Mouse (Mus musculus) CH12.LX (cell line): ENCODE results near the gene Mrps12. TPM values are rescaled to one million over a fixed set of nuclear protein-coding genes. Genes with fewer than 3 reads are reported as not detected.

Experiments used
- DNase-seq: peaks from one replicate; pipeline ENCODE4 v3.0.0-alpha.2; 2013; ENCODE audit errors: extremely low read depth
- H3K27ac ChIP-seq: 2 replicates; pipeline ENCODE4 v1.5.1; 2012; ENCODE audit warnings: low read depth, mild to moderate bottlenecking, control low read depth, moderate library complexity; ENCODE audit not compliant: insufficient read depth
- H3K27me3 ChIP-seq: replicated peaks from 2 replicates; pipeline ENCODE3; 2012; ENCODE audit warnings: inconsistent platforms
- H3K36me3 ChIP-seq, 2 experiments: replicated peaks in 1 of 2; 2 replicates each; pipeline versions ENCODE3 to v1.6.1; 2012; ENCODE audit warnings: inconsistent platforms in 1 of 2, low read length in 1 of 2, mild to moderate bottlenecking in 1 of 2, mixed read lengths in 1 of 2, moderate library complexity in 1 of 2; ENCODE audit not compliant: control insufficient read depth in 1 of 2, insufficient read depth in 1 of 2
- H3K4me1 ChIP-seq, 2 experiments: 2 replicates each; pipeline ENCODE4 v1.6.1; 2012; ENCODE audit warnings: inconsistent platforms in 1 of 2, moderate library complexity in 1 of 2; ENCODE audit not compliant: insufficient read depth in 2 of 2, control insufficient read depth in 1 of 2
- H3K4me2 ChIP-seq: 2 replicates; pipeline ENCODE4 v1.6.1; 2012; ENCODE audit warnings: low read depth, mild to moderate bottlenecking, control low read depth; ENCODE audit not compliant: poor library complexity, insufficient read depth, severe bottlenecking
- H3K4me3 ChIP-seq, 3 experiments: fragments of 150-350 bp in 1 of 3; sonication (generic) in 1 of 3; replicated peaks in 1 of 3; 2 replicates each; pipeline versions ENCODE3 to v1.5.1; 2011 to 2012; ENCODE audit warnings: low read depth in 2 of 3, low read length in 2 of 3, mild to moderate bottlenecking in 2 of 3, moderate library complexity in 2 of 3, control low read depth in 1 of 3, improper control_type of control experiment in 1 of 3, inconsistent platforms in 1 of 3, mixed read lengths in 1 of 3; ENCODE audit not compliant: poor library complexity in 1 of 3
- H3K79me2 ChIP-seq: replicated peaks from 2 replicates; pipeline ENCODE4 v1.6.1; 2012; ENCODE audit warnings: mild to moderate bottlenecking, moderate library complexity; ENCODE audit not compliant: control insufficient read depth, poor library complexity, insufficient read depth, severe bottlenecking; ENCODE audit errors: extremely low read depth
- H3K9ac ChIP-seq: 2 replicates; pipeline ENCODE4 v1.6.1; 2012; ENCODE audit warnings: low read depth, mild to moderate bottlenecking, control low read depth, moderate library complexity; ENCODE audit not compliant: insufficient read depth
- H3K9me3 ChIP-seq: replicated peaks from 2 replicates; pipeline ENCODE3; 2012; ENCODE audit warnings: low read length, inconsistent platforms, mixed read lengths
- BHLHE40 ChIP-seq: IDR thresholded peaks from 2 replicates; pipeline ENCODE4 v1.6.1; 2011; ENCODE audit warnings: mild to moderate bottlenecking, low read depth, low read length, improper control_type of control experiment
- CHD2 ChIP-seq: IDR thresholded peaks from 2 replicates; pipeline ENCODE4 v1.6.1; 2011; ENCODE audit warnings: low read length, improper control_type of control experiment
- ELF1 ChIP-seq: IDR thresholded peaks from 2 replicates; pipeline ENCODE4 v1.6.1; 2014; ENCODE audit warnings: low read depth, mild to moderate bottlenecking, inconsistent platforms, low read length, improper control_type of control experiment
- EP300 ChIP-seq: IDR thresholded peaks from 2 replicates; pipeline ENCODE4 v1.6.1; 2011; ENCODE audit warnings: low read length, improper control_type of control experiment
- ETS1 ChIP-seq: conservative IDR thresholded peaks from 2 replicates; pipeline ENCODE4 v1.6.1; 2012; ENCODE audit warnings: low read depth, mild to moderate bottlenecking, inconsistent platforms, low read length, improper control_type of control experiment, moderate library complexity
- GABPA ChIP-seq: IDR thresholded peaks from 2 replicates; pipeline ENCODE4 v1.6.1; 2012; ENCODE audit warnings: low read depth, low read length, improper control_type of control experiment, inconsistent platforms; ENCODE audit not compliant: insufficient replicate concordance
- HCFC1 ChIP-seq: IDR thresholded peaks from 2 replicates; pipeline ENCODE4 v1.6.1; 2012; ENCODE audit warnings: low read depth, mild to moderate bottlenecking, inconsistent platforms, low read length, improper control_type of control experiment
- IRF4 ChIP-seq: IDR thresholded peaks from 2 replicates; pipeline ENCODE4 v1.6.1; 2014; ENCODE audit warnings: low read depth, mild to moderate bottlenecking, inconsistent platforms, low read length, improper control_type of control experiment
- JUND ChIP-seq: conservative IDR thresholded peaks from 2 replicates; pipeline ENCODE4 v1.6.1; 2011; ENCODE audit warnings: low read depth, low read length, improper control_type of control experiment
- MAFK ChIP-seq: IDR thresholded peaks from 2 replicates; pipeline ENCODE4 v1.6.1; 2011; ENCODE audit warnings: low read length, improper control_type of control experiment; ENCODE audit not compliant: insufficient replicate concordance
- MAX ChIP-seq: IDR thresholded peaks from 2 replicates; pipeline ENCODE4 v1.6.1; 2011; ENCODE audit warnings: low read length, improper control_type of control experiment
- MAZ ChIP-seq: IDR thresholded peaks from 2 replicates; pipeline ENCODE4 v1.6.1; 2012; ENCODE audit warnings: low read depth, mild to moderate bottlenecking, inconsistent platforms, low read length, improper control_type of control experiment, moderate library complexity
- MXI1 ChIP-seq: IDR thresholded peaks from 2 replicates; pipeline ENCODE4 v1.6.1; 2011; ENCODE audit warnings: mild to moderate bottlenecking, low read depth, low read length, improper control_type of control experiment
- MYC ChIP-seq: IDR thresholded peaks from 2 replicates; pipeline ENCODE4 v1.6.1; 2011; ENCODE audit warnings: low read depth, mild to moderate bottlenecking, improper control_type of control experiment, low read length
- PAX5 ChIP-seq: IDR thresholded peaks from 2 replicates; pipeline ENCODE4 v1.6.1; 2012; ENCODE audit warnings: low read length, inconsistent platforms, mixed read lengths
- POLR2AphosphoS2 ChIP-seq: IDR thresholded peaks from 2 replicates; pipeline ENCODE4 v1.6.1; 2011; ENCODE audit warnings: low read depth, low read length, improper control_type of control experiment
- SIN3A ChIP-seq: IDR thresholded peaks from 2 replicates; pipeline ENCODE4 v1.6.1; 2012; ENCODE audit warnings: low read length, improper control_type of control experiment, inconsistent platforms
- SMC3 ChIP-seq: IDR thresholded peaks from 2 replicates; pipeline ENCODE4 v1.6.1; 2011; ENCODE audit warnings: low read depth, low read length, improper control_type of control experiment
- USF1 ChIP-seq: IDR thresholded peaks from 2 replicates; pipeline ENCODE4 v1.6.1; 2014; ENCODE audit warnings: low read depth, mild to moderate bottlenecking, inconsistent platforms, low read length, improper control_type of control experiment
- ZKSCAN1 ChIP-seq: IDR thresholded peaks from 2 replicates; pipeline ENCODE4 v1.6.1; 2012; ENCODE audit warnings: low read depth, inconsistent platforms, low read length, improper control_type of control experiment, borderline replicate concordance
- ZNF384 ChIP-seq: IDR thresholded peaks from 2 replicates; pipeline ENCODE4 v1.6.1; 2012; ENCODE audit warnings: low read depth, low read length, improper control_type of control experiment, inconsistent platforms
- dilution Hi-C: fragments of 300-500 bp; cut with MboI; formaldehyde crosslinking; loops from 2 replicates; pipeline ENCODE4 v1.14.3; 2020; ENCODE audit warnings: low sequenced_read_pairs; ENCODE audit not compliant: extremely low pct_unique_long_range_greater_than_20kb, extremely low pct_ligation_motif_present
- in situ Hi-C: fragments of 300-500 bp; cut with MboI; formaldehyde crosslinking; loops from 3 replicates; pipeline ENCODE4 v1.14.3; 2019; ENCODE audit warnings: low sequenced_read_pairs, low pct_ligation_motif_present, low pct_unique_long_range_greater_than_20kb, mixed read lengths
- polyA plus RNA-seq: library from polyadenylated mRNA; unstranded; fragments of >175 nt; gene quantifications from 2 replicates; pipeline ENCODE4 v1.2.1, GENCODE M21; 2012; ENCODE audit warnings: low read depth; ENCODE audit not compliant: insufficient read length
- total RNA-seq, 2 experiments: library from RNA; depleted of rRNA; stranded (reverse); fragments of 300-350 nt in 1 of 2; fragments of >200 nt in 1 of 2; gene quantifications; 2 replicates each; pipeline ENCODE4 v1.2.3; 2012 to 2014

The Mrps12 gene
- total and polyA plus RNA-seq, 3 experiments = 66.0 to 112 (median 91.6) TPM

GRCm38 (mm10) chr7:28769414-28769958 is 27.9 kb upstream of the Mrps12 start:
- no peak for DNase-seq
- no peak for TF ChIP-seq EP300
- TF ChIP-seq CHD2 = no peak
- no peak for TF ChIP-seq HCFC1
- no peak for TF ChIP-seq IRF4
- peak; percentile 39; the same call in 1 of the 2 replicates for TF ChIP-seq ZNF384
- TF ChIP-seq GABPA = no peak
- in situ Hi-C loops = no loop called here

GRCm38 (mm10) chr7:28767462-28767965 is 25.9 kb upstream of the Mrps12 start, which contains the start of gene Nfkbib:
Nfkbib (minus strand) TSS chr7:28767512.
- H3K79me2 ChIP-seq = peaks cover 34% of the 10 kb centered on the region
- peak within 1 kb of the TSS; percentile 81 to 88 (median 86) for H3K4me3 ChIP-seq
- peak within 1 kb of the TSS; percentile 83 for H3K4me2 ChIP-seq
- DNase-seq = no peak
- H3K27ac ChIP-seq = no peak within 1 kb of the TSS
- H3K4me1 ChIP-seq = peaks cover 14 to 40% of the 10 kb centered on the region in 2 experiments
- in situ Hi-C loops = no loop called here
- H3K27me3 ChIP-seq = no peaks in the 10 kb centered on the region
- H3K9me3 ChIP-seq = no peaks in the 10 kb centered on the region
- TF ChIP-seq SIN3A (no peak; the same call in 1 of the 2 replicates), MXI1 (peak; percentile 64), BHLHE40 (peak; percentile 53), CHD2 (0 out of 2 replicates have a peak, but pooled peaks have one; percentile 10)
- dilution Hi-C loops = no loop called here
- H3K36me3 ChIP-seq = peaks cover 7 to 38% of the 10 kb centered on the region in 2 experiments
- H3K9ac ChIP-seq = peak within 1 kb of the TSS; percentile 84

More at GRCm38 (mm10) chr7:28769414-28769958, 27.9 kb upstream of the Mrps12 start:
- no peak overlapping the region for H3K4me3 ChIP-seq
- H3K36me3 ChIP-seq = peaks cover 13 to 46% of the 10 kb centered on the region in 2 experiments
- no peak overlapping the region for H3K27ac ChIP-seq
- no peaks in the 10 kb centered on the region for H3K9me3 ChIP-seq
- H3K4me1 ChIP-seq = peaks cover 14 to 35% of the 10 kb centered on the region in 2 experiments
- no peak overlapping the region for H3K4me2 ChIP-seq
- H3K27me3 ChIP-seq = no peaks in the 10 kb centered on the region
- H3K9ac ChIP-seq = no peak overlapping the region
- H3K79me2 ChIP-seq = peaks cover 27% of the 10 kb centered on the region
- dilution Hi-C loops = no loop called here

DNA sequence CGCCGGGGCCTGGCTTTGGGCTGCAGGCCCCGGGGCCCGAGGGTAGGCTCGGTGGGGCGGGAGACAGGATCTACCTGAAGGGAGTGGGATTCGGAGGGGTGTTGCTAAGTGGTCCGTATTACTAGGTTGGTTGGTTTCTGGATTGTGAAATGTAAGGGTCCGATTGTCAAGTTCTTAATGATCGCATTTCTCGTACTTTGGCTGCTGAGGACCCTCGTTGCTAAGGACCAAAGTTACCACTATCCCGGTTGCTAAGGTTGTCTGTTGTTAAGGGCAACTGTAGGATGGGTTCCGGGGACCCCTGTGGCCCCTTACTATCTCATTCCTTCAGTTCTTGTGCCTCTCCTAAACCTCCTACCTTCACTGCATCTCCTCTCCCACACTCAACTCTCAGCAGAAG is 25.3 kb upstream of the Mrps12 start:
- H3K9me3 ChIP-seq = no peaks in the 10 kb centered on the region
- in situ Hi-C loops = no loop called here
- TF ChIP-seq POLR2AphosphoS2 (no peak), MAZ (no peak), HCFC1 (no peak), PAX5 (no peak), BHLHE40 (no peak), SMC3 (no peak), MYC (no peak), SIN3A (no peak), JUND (no peak), GABPA (no peak), USF1 (no peak), ELF1 (no peak), ZKSCAN1 (no peak), ETS1 (no peak), MAX (no peak), MAFK (no peak)
- TF ChIP-seq, all 38 proteins: peak for 0
- Histone ChIP-seq H3K79me2 (peaks cover 34% of the 10 kb centered on the region), H3K27ac (no peak overlapping the region), H3K36me3 (peaks cover 13 to 38% of the 10 kb centered on the region in 2 experiments), H3K9ac (peak overlapping the region; percentile 84), H3K4me3 (peak overlapping the region; percentile 72 to 88 (median 81)), H3K4me1 (peaks cover 14 to 40% of the 10 kb centered on the region in 2 experiments), H3K4me2 (peak overlapping the region; percentile 83), H3K27me3 (no peaks in the 10 kb centered on the region)
- DNase-seq = no peak
- dilution Hi-C loops = no loop called here
